Mouse (Mus musculus): ENCODE results near the gene Psmc1. TPM values are rescaled to one million over a fixed set of nuclear protein-coding genes. Genes with fewer than 3 reads are reported as not detected.
A peak's percentile ranks its signal among the peaks of the same experiment; 100 is the strongest.

Gene Psmc1
- total and polyA plus RNA-seq, 2 experiments from 2014 or later = 176 to 298 TPM

- Histone ChIP-seq H3K27ac (ENCODE audit: low read depth, low read length) (no peak overlapping the region), H3K9ac (no peak overlapping the region), H3K9me3 (ENCODE audit: low read length) (no peaks in the 10 kb centered on the region), H3K36me3 (ENCODE audit: insufficient read depth) (no peaks in the 10 kb centered on the region), H3K4me1 (ENCODE audit: insufficient read depth) (no peaks in the 10 kb centered on the region), H3K4me3 (ENCODE audit: low read depth, low read length) (no peak overlapping the region), H3K27me3 (ENCODE audit: insufficient read depth, low read length) (no peaks in the 10 kb centered on the region), H3K4me2 (ENCODE audit: low read depth) (no peak overlapping the region)
- ATAC-seq (0 out of 2 replicates have a peak, but pooled peaks have one; percentile 8), DNase-seq (no peak)
- 52% methylated on average over 3 of the region's 3 CpGs for WGBS
- TF ChIP-seq CTCF (IDR thresholded peaks at IDR 0.05; ENCODE audit: low read depth) = no peak
These were observed 9.3 kb upstream of the Psmc1 start for GRCm38 (mm10) chr12:100100707-100101030.

GRCm38 (mm10) chr12:100101651-100102050 lies 8.3 kb upstream of the Psmc1 start:
- Histone ChIP-seq H3K4me1 (ENCODE audit: insufficient read depth) (no peaks in the 10 kb centered on the region), H3K4me2 (ENCODE audit: low read depth) (no peak overlapping the region), H3K9me3 (ENCODE audit: low read length) (no peaks in the 10 kb centered on the region), H3K4me3 (ENCODE audit: low read depth, low read length) (no peak overlapping the region), H3K27me3 (ENCODE audit: insufficient read depth, low read length) (no peaks in the 10 kb centered on the region), H3K36me3 (ENCODE audit: insufficient read depth) (no peaks in the 10 kb centered on the region), H3K9ac (no peak overlapping the region), H3K27ac (ENCODE audit: low read depth, low read length) (no peak overlapping the region)
- no peak for ATAC-seq
- WGBS = 84% methylated on average over 3 of the region's 3 CpGs
- no peak for TF ChIP-seq CTCF (IDR thresholded peaks at IDR 0.05; ENCODE audit: low read depth)
- no peak for DNase-seq

GRCm38 (mm10) chr12:100104530-100104929 lies 5.4 kb upstream of the Psmc1 start:
- no peak overlapping the region for H3K4me3 ChIP-seq (ENCODE audit: low read depth, low read length)
- TF ChIP-seq CTCF (IDR thresholded peaks at IDR 0.05; ENCODE audit: low read depth) = no peak
- H3K27ac ChIP-seq (ENCODE audit: low read depth, low read length) = no peak overlapping the region
- peaks cover 2% of the 10 kb centered on the region; the same call in 1 of the 2 replicates for H3K4me1 ChIP-seq (ENCODE audit: insufficient read depth)
- no peak overlapping the region for H3K4me2 ChIP-seq (ENCODE audit: low read depth)
- H3K27me3 ChIP-seq (ENCODE audit: insufficient read depth, low read length) = no peaks in the 10 kb centered on the region
- no peaks in the 10 kb centered on the region for H3K9me3 ChIP-seq (ENCODE audit: low read length)
- H3K36me3 ChIP-seq (ENCODE audit: insufficient read depth) = no peaks in the 10 kb centered on the region
- no peak for ATAC-seq
- no peak overlapping the region for H3K9ac ChIP-seq
- DNase-seq = no peak
- WGBS = 90% methylated on average over 5 of the region's 5 CpGs

GRCm38 (mm10) chr12:100106275-100106895 lies 3.6 kb upstream of the Psmc1 start:
- peak overlapping the region; percentile 26 for H3K4me2 ChIP-seq (ENCODE audit: low read depth)
- peak; percentile 50 for ATAC-seq
- peak; percentile 93 for TF ChIP-seq CTCF (IDR thresholded peaks at IDR 0.05; ENCODE audit: low read depth)
- 12% methylated on average over 20 of the region's 20 CpGs for WGBS
- H3K9ac ChIP-seq = no peak overlapping the region
- no peaks in the 10 kb centered on the region for H3K36me3 ChIP-seq (ENCODE audit: insufficient read depth)
- H3K4me3 ChIP-seq (ENCODE audit: low read depth, low read length) = no peak overlapping the region
- H3K9me3 ChIP-seq (ENCODE audit: low read length) = no peaks in the 10 kb centered on the region
- DNase-seq = peak; percentile 94
- peaks cover 11% of the 10 kb centered on the region; the same call in 1 of the 2 replicates for H3K4me1 ChIP-seq (ENCODE audit: insufficient read depth)
- H3K27me3 ChIP-seq (ENCODE audit: insufficient read depth, low read length) = no peaks in the 10 kb centered on the region
- H3K27ac ChIP-seq (ENCODE audit: low read depth, low read length) = no peak overlapping the region

GRCm38 (mm10) chr12:100107436-100107835 lies 2.5 kb upstream of the Psmc1 start:
- no peak overlapping the region for H3K27ac ChIP-seq (ENCODE audit: low read depth, low read length)
- WGBS = 52% methylated on average over 4 of the region's 4 CpGs

GRCm38 (mm10) chr12:100115982-100116381 lies 6.0 kb downstream of the Psmc1 start:
- H3K4me1 ChIP-seq (ENCODE audit: insufficient read depth) = peaks cover 5% of the 10 kb centered on the region; the same call in 1 of the 2 replicates
- no peaks in the 10 kb centered on the region for H3K27me3 ChIP-seq (ENCODE audit: insufficient read depth, low read length)
- no peak for TF ChIP-seq CTCF (IDR thresholded peaks at IDR 0.05; ENCODE audit: low read depth)
- no peak overlapping the region for H3K4me2 ChIP-seq (ENCODE audit: low read depth)
- no peak overlapping the region for H3K27ac ChIP-seq (ENCODE audit: low read depth, low read length)
- ATAC-seq = no peak
- H3K9ac ChIP-seq = no peak overlapping the region
- H3K9me3 ChIP-seq (ENCODE audit: low read length) = no peaks in the 10 kb centered on the region
- no peak overlapping the region for H3K4me3 ChIP-seq (ENCODE audit: low read depth, low read length)
- 84% methylated on average over 5 of the region's 5 CpGs for WGBS
- DNase-seq = no peak
- peaks cover 86% of the 10 kb centered on the region for H3K36me3 ChIP-seq (ENCODE audit: insufficient read depth)

More at GRCm38 (mm10) chr12:100107436-100107835, 2.5 kb upstream of the Psmc1 start:
- H3K9me3 ChIP-seq (ENCODE audit: low read length) = no peaks in the 10 kb centered on the region
- no peak overlapping the region for H3K4me2 ChIP-seq (ENCODE audit: low read depth)
- H3K9ac ChIP-seq = no peak overlapping the region
- TF ChIP-seq CTCF (IDR thresholded peaks at IDR 0.05; ENCODE audit: low read depth) = no peak
- H3K4me1 ChIP-seq (ENCODE audit: insufficient read depth) = peaks cover 12% of the 10 kb centered on the region; the same call in 1 of the 2 replicates
- H3K4me3 ChIP-seq (ENCODE audit: low read depth, low read length) = no peak overlapping the region
- no peaks in the 10 kb centered on the region for H3K27me3 ChIP-seq (ENCODE audit: insufficient read depth, low read length)
- no peak for ATAC-seq
- no peak for DNase-seq
- H3K36me3 ChIP-seq (ENCODE audit: insufficient read depth) = 0 out of 2 replicates have a peak, but pooled peaks cover 10% of the 10 kb centered on the region

- Histone ChIP-seq H3K9ac (no peak overlapping the region), H3K4me1 (ENCODE audit: insufficient read depth) (no peaks in the 10 kb centered on the region), H3K4me2 (ENCODE audit: low read depth) (no peak overlapping the region), H3K4me3 (ENCODE audit: low read depth, low read length) (no peak overlapping the region), H3K36me3 (ENCODE audit: insufficient read depth) (peaks cover 89% of the 10 kb centered on the region), H3K27ac (ENCODE audit: low read depth, low read length) (no peak overlapping the region), H3K9me3 (ENCODE audit: low read length) (no peaks in the 10 kb centered on the region), H3K27me3 (ENCODE audit: insufficient read depth, low read length) (no peaks in the 10 kb centered on the region)
- 74% methylated on average over 7 of the region's 7 CpGs for WGBS
- TF ChIP-seq CTCF (IDR thresholded peaks at IDR 0.05; ENCODE audit: low read depth) = no peak
- DNase-seq = no peak
- no peak for ATAC-seq
These were observed 13.0 kb downstream of the Psmc1 start for GRCm38 (mm10) chr12:100122921-100123381.
